In the genomic region with DNA sequence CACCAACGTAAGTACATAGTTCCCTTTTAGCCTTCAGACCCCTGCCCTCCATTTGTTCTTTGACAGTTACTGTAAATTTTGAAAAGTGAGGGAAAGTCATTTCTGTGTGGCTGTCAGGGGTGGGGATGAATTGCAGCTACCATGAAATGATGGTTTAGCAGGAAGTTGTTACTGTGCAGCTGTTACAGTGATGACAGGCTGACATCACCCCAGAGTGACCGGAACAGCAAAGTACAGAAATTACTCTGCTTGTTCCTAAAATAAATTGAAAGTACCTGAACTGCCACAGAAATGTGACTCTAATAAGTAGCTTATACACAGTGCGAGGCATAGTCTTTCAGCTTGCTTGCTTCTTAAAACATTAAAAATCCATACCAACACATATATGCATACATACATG, we compare ENCODE assay signal across 14 mouse cellular contexts.
A peak's percentile ranks its signal among the peaks of the same experiment; 100 is the strongest.
DNase-seq lines count a peak whose midpoint lies in the region; TF ChIP-seq lines count a peak whose summit lies in the region.
"Had no signal": no experiment of that assay in that cellular context is flagged by ENCODE, and none has a peak within 500 bp of the region (broad histone marks: within the 10 kb centered on the region; RNA-seq: fewer than 3 reads in every experiment).

No protein-coding gene starts in this region.

- H3K4me3 ChIP-seq in CH12.LX (replicated peaks in 1 of 3; ENCODE audit: low read depth in 2 of 3, low read length in 2 of 3, poor library complexity in 1 of 3): no peak overlapping the region
- H3K4me3 ChIP-seq: layer of hippocampus, adult 2 months; midbrain, embryonic 12.5 days had no signal

- H3K9ac ChIP-seq in CH12.LX (ENCODE audit: insufficient read depth, low read depth): no peak overlapping the region
- H3K9ac ChIP-seq: forebrain, postnatal 0 days; midbrain, embryonic 12.5 days had no signal

- peak; percentile 27; the same call in 1 of the 2 replicates for TF ChIP-seq POLR2A in CH12.LX (IDR thresholded peaks at IDR 0.05; ENCODE audit: low read depth, low read length)

- no peak; the same call in 1 of the 2 replicates for TF ChIP-seq RAD21 in CH12.LX (IDR thresholded peaks at IDR 0.05; ENCODE audit: low read depth, low read length)

- in situ Hi-C loops in CH12.LX (cut with MboI; ENCODE audit: low pct_ligation_motif_present, low pct_unique_long_range_greater_than_20kb, low sequenced_read_pairs): no loop called here

- peak overlapping the region; percentile 78 for H3K27ac ChIP-seq in CH12.LX (ENCODE audit: insufficient read depth, low read depth)
- H3K27ac ChIP-seq: layer of hippocampus, adult 2 months; midbrain, embryonic 12.5 days; stomach, postnatal 0 days had no signal

- no peak for TF ChIP-seq CTCF in CH12.LX (conservative IDR thresholded peaks at IDR 0.05 in 1 of 2, IDR thresholded peaks at IDR 0.05 in 1 of 2; ENCODE audit: low read depth in 2 of 2, low read length in 2 of 2)

- TF ChIP-seq EP300 in CH12.LX (IDR thresholded peaks at IDR 0.05; ENCODE audit: low read length): peak; percentile 98

- H3K36me3 ChIP-seq in CH12.LX (replicated peaks in 1 of 2; ENCODE audit: control insufficient read depth in 1 of 2, insufficient read depth in 1 of 2, low read length in 1 of 2): peaks cover 3% of the 10 kb centered on the region in 2 experiments
- H3K36me3 ChIP-seq: midbrain, embryonic 12.5 days had no signal

- H3K27me3 ChIP-seq in CH12.LX (replicated peaks): no peaks in the 10 kb centered on the region
- H3K27me3 ChIP-seq: midbrain, embryonic 12.5 days had no signal

- H3K79me2 ChIP-seq in CH12.LX (replicated peaks; ENCODE audit: control insufficient read depth, extremely low read depth, insufficient read depth, poor library complexity, severe bottlenecking): no peaks in the 10 kb centered on the region; the same call in 1 of the 2 replicates

- H3K4me1 ChIP-seq in CH12.LX (ENCODE audit: control insufficient read depth in 1 of 2, insufficient read depth in 2 of 2): peaks cover 0 to 67% of the 10 kb centered on the region in 2 experiments; a peak in 2 of 4 replicates
- H3K4me1 ChIP-seq: midbrain, embryonic 12.5 days had no signal

- peak; percentile 38 for DNase-seq in heart, adult 8-10 months (ENCODE audit: low spot score)
- no peak for DNase-seq in heart, adult 11 months
- DNase-seq in 3T3-L1 (ENCODE audit: low read depth, low spot score) (peak; percentile 25), CH12.LX (ENCODE audit: extremely low read depth) (peak; percentile 85)
- peak; percentile 19 for DNase-seq in induced T-regulatory cell, adult 2 months (ENCODE audit: low read depth)
- no peak for DNase-seq in cerebellum, adult 11-12 months
- DNase-seq in embryo, embryonic 11 days: no peak
- DNase-seq: cerebellum, postnatal 14 days; forebrain, postnatal 0 days; gastrocnemius, postnatal 14 days; thymus, postnatal 25 days had no signal

- dilution Hi-C loops in CH12.LX (cut with MboI; ENCODE audit: extremely low pct_ligation_motif_present, extremely low pct_unique_long_range_greater_than_20kb, low sequenced_read_pairs): no loop called here

- no peaks in the 10 kb centered on the region for H3K9me3 ChIP-seq in CH12.LX (replicated peaks; ENCODE audit: low read length)
- H3K9me3 ChIP-seq: midbrain, embryonic 12.5 days had no signal

- peak overlapping the region; percentile 78 for H3K4me2 ChIP-seq in CH12.LX (ENCODE audit: insufficient read depth, low read depth, poor library complexity, severe bottlenecking)
- H3K4me2 ChIP-seq: midbrain, embryonic 12.5 days had no signal

TF ChIP-seq in CH12.LX, 34 proteins besides CTCF, POLR2A, EP300 and RAD21:
- TF ChIP-seq MXI1 (IDR thresholded peaks at IDR 0.05; ENCODE audit: low read depth, low read length): 0 out of 2 replicates have a peak, but pooled peaks have one; percentile 28
- peak; percentile 95 for TF ChIP-seq TCF12 (IDR thresholded peaks at IDR 0.05; ENCODE audit: low read depth, low read length)
- TF ChIP-seq MAX (IDR thresholded peaks at IDR 0.05; ENCODE audit: low read length): no peak
- peak; percentile 82; the same call in 1 of the 2 replicates for TF ChIP-seq MYC (IDR thresholded peaks at IDR 0.05; ENCODE audit: low read depth, low read length)
- peak; percentile 96 for TF ChIP-seq BHLHE40 (IDR thresholded peaks at IDR 0.05; ENCODE audit: low read depth, low read length)
- no peak for TF ChIP-seq PAX5 (IDR thresholded peaks at IDR 0.05; ENCODE audit: low read length)
- TF ChIP-seq JUND (conservative IDR thresholded peaks at IDR 0.05; ENCODE audit: low read depth, low read length): peak; percentile 99
- TF ChIP-seq ELF1 (IDR thresholded peaks at IDR 0.05; ENCODE audit: low read depth, low read length): peak; percentile 73
- TF ChIP-seq MEF2A (IDR thresholded peaks at IDR 0.05; ENCODE audit: borderline replicate concordance, low read depth, low read length): peak; percentile 100
- no peak for TF ChIP-seq E2F4 (IDR thresholded peaks at IDR 0.05; ENCODE audit: insufficient replicate concordance, low read depth, low read length)
- peak; percentile 42 for TF ChIP-seq TBP (conservative IDR thresholded peaks at IDR 0.05; ENCODE audit: low read depth, low read length)
- TF ChIP-seq IRF4 (IDR thresholded peaks at IDR 0.05; ENCODE audit: low read depth, low read length): peak; percentile 99
- TF ChIP-seq CHD2 (IDR thresholded peaks at IDR 0.05; ENCODE audit: low read length): peak; percentile 85; the same call in 1 of the 2 replicates
- TF ChIP-seq SMC3 (IDR thresholded peaks at IDR 0.05; ENCODE audit: low read depth, low read length): 0 out of 2 replicates have a peak, but pooled peaks have one; percentile 13
- 0 out of 2 replicates have a peak, but pooled peaks have one; percentile 67 for TF ChIP-seq MAZ (IDR thresholded peaks at IDR 0.05; ENCODE audit: low read depth, low read length)
- TF ChIP-seq JUN (IDR thresholded peaks at IDR 0.05; ENCODE audit: insufficient read depth, low read depth, low read length): peak; percentile 99
- no peak for TF ChIP-seq HCFC1 (IDR thresholded peaks at IDR 0.05; ENCODE audit: low read depth, low read length)
- TF ChIP-seq SIN3A (IDR thresholded peaks at IDR 0.05; ENCODE audit: low read length): peak; percentile 97
- peak; percentile 100 for TF ChIP-seq ETS1 (conservative IDR thresholded peaks at IDR 0.05; ENCODE audit: low read depth, low read length)
TF ChIP-seq in CH12.LX: peak in this region for 15.

Comparison
In these comparisons a context has a peak if more than half of its experiments do, and no peak if none do; other contexts are left out.
1. DNase-seq: peak in heart, adult 8-10 months (single experiment), 3T3-L1 (single experiment), CH12.LX (single experiment) and induced T-regulatory cell, adult 2 months (single experiment); none in heart, adult 11 months (single experiment), cerebellum, adult 11-12 months (single experiment) and embryo, embryonic 11 days (single experiment).